Mouse (Mus musculus): ENCODE data around the gene Olfr1317.

Olfr1317 gene

GRCm38 (mm10) chr2:112140029-112140428 is at the start of gene Olfr1317:
Gene Olfr1317, plus strand, starts transcription at chr2:112140329.
- DNase-seq (ENCODE audit: low spot score) = no peak

DNA sequence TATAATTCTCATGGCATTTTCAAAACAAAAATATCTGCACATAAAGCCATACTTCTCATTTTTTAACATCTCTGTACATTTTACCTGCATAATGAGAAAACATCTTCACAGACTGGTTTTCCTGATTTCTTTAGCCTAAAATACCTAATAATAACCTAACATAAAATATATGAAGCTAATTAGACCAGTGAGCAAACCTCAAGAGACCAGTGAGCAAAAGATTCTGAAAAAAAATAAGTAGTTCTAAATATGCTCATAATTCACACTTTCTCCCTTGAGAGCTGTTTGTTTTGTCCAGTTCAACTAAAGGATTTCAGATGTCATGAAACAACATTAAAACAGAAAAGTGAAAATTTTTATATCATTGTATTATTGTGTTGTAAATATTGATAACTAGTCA is 43.4 kb upstream of the Olfr1317 start, which contains the start of gene Olfr1314:
TSS of gene Olfr1314 (minus strand) at position 101 of the 400 bp plus-strand sequence.
- no peak for DNase-seq (ENCODE audit: low spot score)

DNA sequence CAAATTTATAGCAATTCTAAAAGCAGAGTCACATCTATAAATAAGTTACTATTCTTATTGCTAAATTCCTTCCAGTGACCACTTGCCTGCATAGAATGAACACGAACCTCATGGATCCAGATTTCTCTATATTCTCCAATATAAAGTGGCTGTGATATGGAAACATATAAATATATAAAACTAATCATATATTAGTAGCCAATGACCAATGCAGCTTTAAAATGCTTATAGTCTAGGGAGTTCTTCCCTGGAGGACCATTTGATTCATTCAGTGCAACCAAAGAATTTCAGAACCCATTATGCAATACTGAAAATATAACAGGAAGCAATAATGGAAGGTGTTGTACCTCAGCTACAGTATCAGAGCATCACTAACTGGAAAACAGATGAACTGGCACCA is 24.8 kb upstream of the Olfr1317 start, which contains the start of gene Olfr1315-ps1:
TSS of gene Olfr1315-ps1 (minus strand) at position 101 of the 400 bp plus-strand sequence.
- DNase-seq (ENCODE audit: low spot score) = no peak

- no peak for DNase-seq (ENCODE audit: low spot score)
Observed at GRCm38 (mm10) chr2:112134877-112135276, 5.3 kb upstream of the Olfr1317 start, which contains the start of gene Olfr1316. Gene Olfr1316, minus strand, starts transcription at chr2:112134977.

DNA sequence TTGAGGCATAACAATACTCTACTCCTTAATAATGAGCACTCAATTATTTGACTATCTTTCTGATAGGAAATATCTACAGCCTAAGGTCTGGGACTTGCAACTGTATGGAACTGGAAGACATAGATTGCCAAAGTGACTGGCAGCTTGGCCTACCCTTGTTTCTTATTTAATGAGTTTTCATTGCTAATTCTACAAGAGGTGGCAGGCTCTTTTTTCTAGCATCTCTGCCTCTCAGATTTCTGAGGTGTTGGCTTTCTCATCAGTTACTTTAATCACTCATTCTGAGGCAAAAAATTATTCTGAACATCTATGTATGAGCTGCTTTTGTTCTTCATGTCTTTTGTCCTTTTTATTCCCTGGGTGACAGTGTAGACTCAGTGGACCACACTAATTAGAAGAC is 13.8 kb downstream of the Olfr1317 start, which contains the start of gene Olfr1318:
TSS of gene Olfr1318 (plus strand) at position 301 of the 400 bp plus-strand sequence.
- DNase-seq (ENCODE audit: low spot score) = no peak

Measured in ovary, adult 18-20 months (tissue).